Mouse (Mus musculus): ENCODE data around the gene Mri1.

Gene Mri1

DNA sequence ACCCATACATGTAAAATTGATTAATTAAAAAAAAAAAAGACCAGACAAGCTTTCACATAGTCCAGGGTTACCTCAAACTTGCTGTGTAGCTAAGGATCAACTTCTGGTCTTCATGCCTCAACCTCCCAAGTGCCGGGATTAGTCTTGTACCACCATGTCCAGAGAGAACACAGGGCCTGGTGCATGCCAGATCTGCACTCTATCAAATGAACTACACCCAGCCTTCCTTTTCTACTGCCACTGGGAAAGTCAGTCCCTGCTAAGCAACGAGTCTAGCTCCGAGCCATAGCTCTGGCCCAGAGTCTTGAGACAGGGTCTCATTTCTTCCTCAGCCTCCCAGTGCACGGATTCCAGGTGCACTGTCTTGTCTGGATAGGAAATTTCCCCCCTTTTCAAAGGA lies 43.8 kb downstream of the Mri1 start:
- TF ChIP-seq GATA4 (IDR thresholded peaks at IDR 0.05; ENCODE audit: insufficient replicate concordance, low read length), result no peak

GRCm38 (mm10) chr8:84211881-84212563 lies 45.1 kb downstream of the Mri1 start:
- no peak for TF ChIP-seq GATA4 (IDR thresholded peaks at IDR 0.05; ENCODE audit: insufficient replicate concordance, low read length)

- TF ChIP-seq GATA4 (IDR thresholded peaks at IDR 0.05; ENCODE audit: insufficient replicate concordance, low read length), result no peak
These were observed 45.9 kb downstream of the Mri1 start for GRCm38 (mm10) chr8:84211202-84211601.

- TF ChIP-seq GATA4 (IDR thresholded peaks at IDR 0.05; ENCODE audit: insufficient replicate concordance, low read length), result no peak
These were observed 46.8 kb downstream of the Mri1 start for GRCm38 (mm10) chr8:84210167-84210791.

GRCm38 (mm10) chr8:84208381-84209380 lies 48.4 kb downstream of the Mri1 start:
- TF ChIP-seq GATA4 (IDR thresholded peaks at IDR 0.05; ENCODE audit: insufficient replicate concordance, low read length), result no peak

GRCm38 (mm10) chr8:84207811-84208210 lies 49.3 kb downstream of the Mri1 start:
- TF ChIP-seq GATA4 (IDR thresholded peaks at IDR 0.05; ENCODE audit: insufficient replicate concordance, low read length), result no peak

DNA sequence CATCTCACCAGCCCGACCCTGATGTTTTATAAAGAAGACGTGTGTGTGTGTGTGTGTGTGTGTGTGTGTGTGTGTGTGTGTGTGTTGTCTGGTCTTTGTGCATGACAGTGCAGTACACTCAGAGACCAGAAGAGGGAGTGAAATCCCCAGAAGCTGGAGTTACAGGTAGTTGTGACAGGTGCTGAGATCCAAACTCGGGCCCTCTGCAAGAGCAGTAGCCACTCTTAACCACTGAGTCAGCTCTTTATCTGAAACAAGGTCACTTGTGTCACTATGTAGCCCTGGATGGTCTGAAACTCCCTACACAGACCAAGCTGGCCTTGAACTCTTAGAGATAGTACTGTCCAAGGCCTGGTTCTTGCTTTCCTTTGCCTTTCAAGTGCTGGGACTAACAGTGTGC lies 50.5 kb downstream of the Mri1 start:
- no peak for TF ChIP-seq GATA4 (IDR thresholded peaks at IDR 0.05; ENCODE audit: insufficient replicate concordance, low read length)

DNA sequence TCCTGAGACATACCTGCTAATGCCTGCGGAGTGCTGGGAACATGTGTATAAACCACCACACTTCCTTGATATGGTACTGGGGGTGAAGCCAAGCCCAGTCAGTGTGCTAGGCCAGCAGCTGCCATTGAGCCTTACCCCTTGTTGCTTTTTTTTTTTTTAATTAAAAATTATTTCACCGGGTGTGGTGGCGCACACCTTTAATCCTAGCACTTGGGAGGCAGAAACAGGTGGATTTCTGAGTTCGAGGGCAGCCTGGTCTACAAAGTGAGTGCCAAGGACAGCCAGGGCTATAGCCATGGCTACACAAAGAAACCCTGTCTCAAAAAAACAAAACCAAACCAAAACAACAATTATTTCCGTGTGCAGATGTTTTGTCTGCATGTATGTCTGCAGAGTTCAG lies 52.1 kb downstream of the Mri1 start:
- TF ChIP-seq GATA4 (IDR thresholded peaks at IDR 0.05; ENCODE audit: insufficient replicate concordance, low read length), result no peak

DNA sequence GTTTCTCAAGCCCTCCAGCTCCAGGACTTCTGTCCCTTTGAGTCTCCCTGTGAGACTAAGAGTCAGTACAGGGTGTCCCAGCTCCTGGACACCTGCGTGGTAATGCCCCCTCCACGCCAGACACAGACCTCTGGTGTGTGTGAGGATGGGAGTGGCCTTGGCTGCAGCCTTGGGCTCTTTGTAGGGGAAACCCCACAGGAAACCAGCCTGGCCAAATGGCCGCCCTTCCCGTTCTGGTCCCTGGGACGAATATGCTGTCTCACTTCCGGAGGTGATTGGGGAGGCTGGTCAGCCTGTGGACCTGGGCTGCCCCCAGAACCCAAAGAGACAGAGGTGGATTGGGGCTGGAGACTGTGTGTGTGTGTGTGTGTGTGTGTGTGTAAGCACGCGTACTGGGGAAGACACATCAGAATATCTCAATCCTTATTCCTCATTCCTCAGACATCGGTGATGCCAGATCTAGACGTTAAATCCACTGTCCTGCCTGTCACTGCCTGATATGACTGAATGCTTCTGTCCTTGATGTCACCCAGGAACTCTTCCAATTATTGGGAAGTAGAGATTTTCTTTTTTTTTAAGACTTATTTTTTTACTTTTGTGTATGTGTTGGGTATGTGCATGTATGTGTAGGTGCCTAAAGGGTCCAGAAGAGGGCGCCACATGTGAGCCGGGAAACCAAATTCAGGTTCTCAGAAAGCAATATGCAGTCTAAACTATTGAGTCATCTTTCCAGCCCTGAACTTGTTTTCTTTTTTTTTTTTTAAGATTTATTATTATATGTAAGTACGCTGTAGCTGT lies 53.0 kb downstream of the Mri1 start:
- TF ChIP-seq GATA4 (IDR thresholded peaks at IDR 0.05; ENCODE audit: insufficient replicate concordance, low read length), result peak; percentile 63; the same call in 1 of the 2 replicates

- peak; percentile 43; the same call in 1 of the 2 replicates for TF ChIP-seq GATA4 (IDR thresholded peaks at IDR 0.05; ENCODE audit: insufficient replicate concordance, low read length)
These were observed 53.9 kb downstream of the Mri1 start for GRCm38 (mm10) chr8:84202938-84203917.

GRCm38 (mm10) chr8:84202466-84202865 lies 54.7 kb downstream of the Mri1 start:
- TF ChIP-seq GATA4 (IDR thresholded peaks at IDR 0.05; ENCODE audit: insufficient replicate concordance, low read length), result no peak

- TF ChIP-seq GATA4 (IDR thresholded peaks at IDR 0.05; ENCODE audit: insufficient replicate concordance, low read length), result no peak
These were observed 55.4 kb downstream of the Mri1 start for GRCm38 (mm10) chr8:84201545-84202245.

Data from liver, adult (tissue).